Mouse (Mus musculus) Patski (cell line): ENCODE measurements around the gene Krtap2-4. TPM values are rescaled to one million over a fixed set of nuclear protein-coding genes. Genes with fewer than 3 reads are reported as not detected.
"Not testable (repeated sequence)": the region's sequence is repeated elsewhere in the genome, so short reads cannot be mapped to it uniquely, and the experiment has no call there.

Experiments used
- ATAC-seq: fragments of 100-300 bp; one replicate; pipeline ENCODE4 v1.8.0; 2021
- CTCF ChIA-PET: fragments of 350-600 bp; sonication (Branson Sonifier 250); formaldehyde crosslinking; loops from one replicate; lab custom pipeline; 2022; ENCODE audit warnings: inconsistent platforms; lab: Charles Lee
- POLR2A ChIA-PET: fragments of 350-600 bp; sonication (Branson Sonifier 250); formaldehyde crosslinking; loops from one replicate; lab custom pipeline; 2022; ENCODE audit warnings: antibody characterized with exemption, inconsistent platforms; lab: Charles Lee
- DNase-seq: peaks from one replicate; pipeline ENCODE4 v3.0.0-alpha.2; 2011; ENCODE audit warnings: low read depth, low spot score
- H3K27me3 ChIP-seq: fragments of 371-371 bp; one replicate; pipeline ENCODE4 v1.5.1; 2021
- CTCF ChIP-seq: fragments of 100-300 bp; IDR thresholded peaks from one replicate; pipeline ENCODE4 v1.5.1; 2021
- in situ Hi-C: fragments of 300-500 bp; cut with MboI; formaldehyde crosslinking; loops from 3 replicates; pipeline ENCODE4 v1.11.1; 2018; ENCODE audit warnings: low pct_unique_long_range_greater_than_20kb, mixed read lengths
- polyA plus RNA-seq: library from polyadenylated mRNA; unstranded; gene quantifications from one replicate; pipeline ENCODE4 v1.2.3, GENCODE M21; 2021

Krtap2-4 gene
- not detected for polyA plus RNA-seq

GRCm38 (mm10) chr11:99614796-99615363 lies at the start of gene Krtap2-4:
Krtap2-4 (minus strand) TSS chr11:99614846.
- no peak for ATAC-seq
- H3K27me3 ChIP-seq = no peaks in the 10 kb centered on the region
- no peak for DNase-seq
- ChIA-PET POLR2A (no interaction called here), CTCF (no interaction called here)
- no peak for TF ChIP-seq CTCF
- in situ Hi-C loops = no loop called here

- CTCF ChIA-PET = no interaction called here
- TF ChIP-seq CTCF = no peak
Measured at GRCm38 (mm10) chr11:99662802-99663201, 48.2 kb upstream of the Krtap2-4 start.

DNA sequence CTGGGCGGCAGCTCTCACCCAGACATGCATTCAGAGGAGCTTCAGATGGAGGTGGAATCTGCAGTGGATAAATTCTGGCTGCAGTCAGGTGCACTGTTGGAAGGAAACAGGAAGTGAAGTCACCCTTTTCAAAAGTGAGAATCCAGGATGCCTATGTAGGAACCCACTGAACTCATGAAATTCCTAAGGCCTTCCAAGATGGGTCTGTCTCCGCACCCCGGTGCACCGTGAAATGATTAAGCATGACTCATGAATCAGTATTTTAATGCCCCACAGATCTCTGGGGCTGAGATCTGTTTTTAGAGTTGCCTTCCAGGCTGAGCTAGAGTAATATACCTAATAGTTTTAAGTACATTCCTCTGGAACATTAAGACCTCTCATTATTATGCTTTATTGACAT lies 44.6 kb upstream of the Krtap2-4 start:
- ATAC-seq (peak; percentile 98), DNase-seq (peak; percentile 67)
- in situ Hi-C loops = loop anchor here (25.0 kb wide), 1 partner anchor 797 kb away; the partner anchor contains the start of gene Wipf2
- ChIA-PET POLR2A (no interaction called here), CTCF (no interaction called here)
- no peak for TF ChIP-seq CTCF
- no peaks in the 10 kb centered on the region for H3K27me3 ChIP-seq

More at GRCm38 (mm10) chr11:99662802-99663201, 48.2 kb upstream of the Krtap2-4 start:
- in situ Hi-C loops = loop anchor here (25.0 kb wide), 1 partner anchor 801 kb away; the partner anchor contains the start of gene Wipf2
- no peak for DNase-seq
- POLR2A ChIA-PET = no interaction called here
- H3K27me3 ChIP-seq = no peaks in the 10 kb centered on the region
- ATAC-seq = no peak

DNA sequence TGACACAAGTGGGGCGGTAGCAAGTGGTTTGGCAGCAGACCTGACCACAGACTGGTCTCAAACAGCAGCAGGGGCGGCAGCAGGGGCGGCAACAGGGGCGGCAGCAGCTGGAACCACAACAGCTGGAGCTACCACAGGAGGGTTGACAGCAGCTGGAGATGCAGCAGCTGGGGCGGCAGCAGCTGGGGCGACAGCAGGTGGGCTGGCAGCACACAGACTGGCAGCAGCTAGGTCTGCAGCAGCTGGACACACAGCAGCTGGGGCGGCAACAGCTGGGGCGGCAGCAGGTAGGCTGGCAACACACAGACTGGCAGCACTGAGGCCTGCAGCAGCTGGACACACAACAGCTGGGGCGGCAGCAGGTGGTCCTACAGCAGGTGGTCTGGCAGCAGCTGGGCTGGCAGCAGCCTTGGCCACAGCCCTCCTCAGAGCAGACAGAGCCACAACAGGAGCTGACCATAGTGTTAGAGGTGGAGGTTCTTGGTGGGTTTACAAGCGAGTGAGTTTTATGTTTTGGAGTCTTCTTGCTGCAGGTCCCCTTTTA lies 43.9 kb upstream of the Krtap2-4 start, which contains the start of gene Gm11563:
TSS of gene Gm11563 (minus strand) at position 494 of the 544 bp plus-strand sequence.
- in situ Hi-C loops = loop anchor here (25.0 kb wide), 1 partner anchor 796 kb away; the partner anchor contains the start of gene Wipf2
- H3K27me3 ChIP-seq, ATAC-seq, POLR2A ChIA-PET, DNase-seq: not testable (repeated sequence)
- CTCF ChIA-PET = interaction anchor here (1.1 kb wide), 1 partner anchor 14 kb away, joined by 3 read pairs; no protein-coding TSS in a partner anchor

DNA sequence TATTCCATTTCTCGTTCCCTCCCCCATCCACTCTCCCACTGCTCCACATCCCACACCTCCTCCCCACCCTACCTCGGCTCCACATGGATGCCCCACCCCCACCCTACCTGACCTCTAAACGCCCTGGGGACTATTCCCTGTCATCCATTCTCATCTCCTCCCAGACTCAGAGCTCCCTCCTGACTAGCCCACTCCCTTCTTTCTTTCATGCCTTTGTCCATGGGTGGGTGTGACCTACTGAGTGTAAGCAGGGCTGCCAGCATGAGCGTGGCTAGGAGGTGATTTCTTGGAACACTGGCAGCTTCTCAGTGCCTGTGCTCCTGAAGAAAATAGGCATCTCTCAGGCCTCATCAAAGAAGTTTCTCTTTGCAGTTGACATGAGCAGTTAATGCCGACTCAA lies 42.4 kb upstream of the Krtap2-4 start:
- no peaks in the 10 kb centered on the region for H3K27me3 ChIP-seq
- no peak for TF ChIP-seq CTCF
- no peak for DNase-seq
- ChIA-PET POLR2A (no interaction called here), CTCF (no interaction called here)
- no peak for ATAC-seq
- in situ Hi-C loops = loop anchor here (25.0 kb wide), 1 partner anchor 795 kb away; the partner anchor contains the start of gene Wipf2

- DNase-seq (no peak), ATAC-seq (no peak)
- TF ChIP-seq CTCF = no peak
- POLR2A ChIA-PET = no interaction called here
- H3K27me3 ChIP-seq = no peaks in the 10 kb centered on the region
- CTCF ChIA-PET = no interaction called here
- in situ Hi-C loops = loop anchor here (25.0 kb wide), 1 partner anchor 788 kb away; the partner anchor contains the start of gene Wipf2
Measured at GRCm38 (mm10) chr11:99650136-99650535, 35.5 kb upstream of the Krtap2-4 start, which contains the start of gene Gm11555. Gm11555 (minus strand) TSS chr11:99650236.

- TF ChIP-seq CTCF = no peak
- ATAC-seq (no peak), DNase-seq (no peak)
- in situ Hi-C loops = no loop called here
- ChIA-PET CTCF (no interaction called here), POLR2A (no interaction called here)
- no peaks in the 10 kb centered on the region for H3K27me3 ChIP-seq
Measured at GRCm38 (mm10) chr11:99646444-99646843, 31.8 kb upstream of the Krtap2-4 start.

- CTCF ChIA-PET = interaction anchor here (1.1 kb wide), 1 partner anchor 14 kb away, joined by 3 read pairs; no protein-coding TSS in a partner anchor
- in situ Hi-C loops = no loop called here
- no peak for DNase-seq
- H3K27me3 ChIP-seq = no peaks in the 10 kb centered on the region
- POLR2A ChIA-PET = no interaction called here
- no peak for TF ChIP-seq CTCF
- no peak for ATAC-seq
Measured at GRCm38 (mm10) chr11:99644351-99644750, 29.7 kb upstream of the Krtap2-4 start.

GRCm38 (mm10) chr11:99643635-99644139 lies 29.0 kb upstream of the Krtap2-4 start, which contains the start of gene Krtap4-7:
Krtap4-7 (minus strand) TSS chr11:99644089.
- CTCF ChIA-PET = interaction anchor here (1.1 kb wide), 1 partner anchor 14 kb away, joined by 3 read pairs; no protein-coding TSS in a partner anchor
- H3K27me3 ChIP-seq, in situ Hi-C loops: not testable (repeated sequence)

GRCm38 (mm10) chr11:99640926-99641325 lies 26.3 kb upstream of the Krtap2-4 start:
- DNase-seq (no peak), ATAC-seq (no peak)
- ChIA-PET CTCF (no interaction called here), POLR2A (no interaction called here)
- TF ChIP-seq CTCF = no peak
- in situ Hi-C loops = no loop called here
- no peaks in the 10 kb centered on the region for H3K27me3 ChIP-seq

More at GRCm38 (mm10) chr11:99643635-99644139, 29.0 kb upstream of the Krtap2-4 start, which contains the start of gene Krtap4-7:
- DNase-seq, POLR2A ChIA-PET, ATAC-seq: not testable (repeated sequence)

DNA sequence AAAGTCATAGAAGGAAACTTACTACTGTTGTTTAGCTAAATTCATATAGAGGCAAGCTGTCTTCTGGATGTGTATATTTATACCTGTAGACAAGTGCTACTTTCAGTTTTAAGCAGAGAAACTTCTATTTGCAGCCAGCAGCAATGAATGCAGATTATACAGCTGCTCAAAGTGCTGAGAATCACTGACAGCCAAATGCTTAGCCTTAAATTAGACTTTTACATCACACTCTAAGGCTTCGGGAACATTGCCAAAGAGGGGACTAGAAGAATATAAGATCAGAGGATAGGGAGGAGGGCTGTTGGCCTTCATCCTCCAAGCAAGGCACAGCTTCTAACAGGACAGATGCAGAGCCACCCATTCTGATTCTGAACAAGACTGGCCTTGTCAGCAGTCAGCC lies 22.4 kb upstream of the Krtap2-4 start:
- in situ Hi-C loops = no loop called here
- DNase-seq = no peak
- ChIA-PET CTCF (interaction anchor here (0.9 kb wide), 1 partner anchor 15 kb away, joined by 3 read pairs; no protein-coding TSS in a partner anchor), POLR2A (no interaction called here)
- ATAC-seq = no peak
- no peak for TF ChIP-seq CTCF
- no peaks in the 10 kb centered on the region for H3K27me3 ChIP-seq
